Comparison of ENCODE assay signal across 8 mouse cellular contexts in the genomic region with DNA sequence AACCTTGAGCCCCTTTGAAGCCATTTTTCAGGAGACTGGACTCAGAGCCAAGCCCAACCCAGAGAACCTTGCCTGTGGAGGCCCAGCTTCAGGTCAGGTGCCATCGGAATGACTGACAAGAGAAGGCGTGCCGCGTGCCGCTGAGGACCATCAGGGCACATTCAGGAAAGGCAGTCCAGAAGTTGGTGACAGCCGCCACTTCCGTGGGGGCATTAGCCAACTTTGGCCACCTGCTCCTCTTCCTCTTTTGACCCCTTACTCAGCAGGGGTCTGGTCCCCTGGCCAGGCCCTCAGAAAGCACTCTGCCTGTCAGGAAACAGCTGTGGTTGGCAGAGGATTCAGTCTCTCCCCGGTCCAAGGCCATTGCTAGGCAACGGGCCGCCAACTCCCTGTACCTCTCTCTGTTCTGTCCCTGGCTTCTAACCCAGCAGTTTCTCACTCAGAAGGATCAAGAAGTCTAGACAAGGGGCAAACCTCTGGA. TPM values are rescaled to one million over a fixed set of nuclear protein-coding genes. Genes with fewer than 3 reads are reported as not detected.
DNase-seq lines count a peak whose midpoint lies in the region; ATAC-seq and TF ChIP-seq lines count a peak whose summit lies in the region.

Plekhg5 (plus strand) TSS at position 378 of the 481 bp plus-strand sequence.

- no peak for ATAC-seq in erythroblast, adult 5-6 weeks (replicated peaks; ENCODE audit: low FRiP score, poor library complexity, severe bottlenecking)
- ATAC-seq in embryonic facial prominence, embryonic 13.5 days (ENCODE audit: insufficient number of reproducible peaks, insufficient read depth, low FRiP score, low TSS enrichment, low read depth) = no peak

- H3K4me2 ChIP-seq in embryonic facial prominence, embryonic 13.5 days = no peak within 1 kb of the TSS
- H3K4me2 ChIP-seq in myocyte (ENCODE audit: low read depth) = peak within 1 kb of the TSS; percentile 68

- TF ChIP-seq CTCF in ES-Bruce4 (IDR thresholded peaks at IDR 0.05; ENCODE audit: low read depth, low read length) = no peak

- peak within 1 kb of the TSS; percentile 15 for H3ac ChIP-seq in myocyte (ENCODE audit: control insufficient read depth, insufficient read length)

- no peak within 1 kb of the TSS for H3K9ac ChIP-seq in ES-Bruce4 (ENCODE audit: low read depth, poor library complexity, severe bottlenecking)
- H3K9ac ChIP-seq in embryonic facial prominence, embryonic 13.5 days = no peak within 1 kb of the TSS

- H3K4me3 ChIP-seq in erythroblast, embryonic 14.5 days (replicated peaks) = no peak within 1 kb of the TSS
- H3K4me3 ChIP-seq in ES-Bruce4 (ENCODE audit: low read depth, low read length) (no peak within 1 kb of the TSS), myocyte (peak within 1 kb of the TSS; percentile 8)
- H3K4me3 ChIP-seq in embryonic facial prominence, embryonic 13.5 days = no peak within 1 kb of the TSS

- no peak for TF ChIP-seq EP300 in ES-Bruce4 (IDR thresholded peaks at IDR 0.05; ENCODE audit: insufficient read depth, low read depth, low read length)

- peaks cover 4% of the 10 kb centered on the region; the same call in 1 of the 2 replicates for H3K9me3 ChIP-seq in erythroblast, embryonic 14.5 days (ENCODE audit: control insufficient read depth, low read length)
- H3K9me3 ChIP-seq in ES-Bruce4 (replicated peaks; ENCODE audit: control insufficient read depth, insufficient read depth, low read length, poor library complexity, severe bottlenecking) = no peaks in the 10 kb centered on the region
- H3K9me3 ChIP-seq in embryonic facial prominence, embryonic 13.5 days = no peaks in the 10 kb centered on the region

- H3K4me1 ChIP-seq in erythroblast, embryonic 14.5 days (ENCODE audit: control insufficient read depth) = peaks cover 24% of the 10 kb centered on the region
- H3K4me1 ChIP-seq in ES-Bruce4 (ENCODE audit: control insufficient read depth, insufficient read depth, low read length) = no peaks in the 10 kb centered on the region
- peaks cover 18% of the 10 kb centered on the region for H3K4me1 ChIP-seq in embryonic facial prominence, embryonic 13.5 days

- no peaks in the 10 kb centered on the region for H3K36me3 ChIP-seq in erythroblast, embryonic 14.5 days (ENCODE audit: control insufficient read depth)
- no peaks in the 10 kb centered on the region for H3K36me3 ChIP-seq in ES-Bruce4 (ENCODE audit: control insufficient read depth, insufficient read depth, low read length, poor library complexity, severe bottlenecking)
- H3K36me3 ChIP-seq in embryonic facial prominence, embryonic 13.5 days = no peaks in the 10 kb centered on the region
- H3K36me3 ChIP-seq in myocyte (ENCODE audit: control insufficient read depth, insufficient read depth) = no peaks in the 10 kb centered on the region

- H3K79me2 ChIP-seq in myocyte (ENCODE audit: control insufficient read depth, insufficient read depth) = no peaks in the 10 kb centered on the region

- intact Hi-C loops in left cerebral cortex, postnatal 14 days (cut with DNase I) = no loop called here

- H3K27ac ChIP-seq in ES-Bruce4 (ENCODE audit: insufficient read depth, low read length) = no peak within 1 kb of the TSS
- no peak within 1 kb of the TSS for H3K27ac ChIP-seq in embryonic facial prominence, embryonic 13.5 days

- peaks cover 19% of the 10 kb centered on the region for H3K27me3 ChIP-seq in erythroblast, embryonic 14.5 days (ENCODE audit: control insufficient read depth)
- H3K27me3 ChIP-seq in ES-Bruce4 (ENCODE audit: control insufficient read depth, insufficient read depth, low read length, poor library complexity, severe bottlenecking) (no peaks in the 10 kb centered on the region), myocyte (ENCODE audit: control insufficient read depth, insufficient read depth, insufficient read length) (no peaks in the 10 kb centered on the region)
- no peaks in the 10 kb centered on the region for H3K27me3 ChIP-seq in embryonic facial prominence, embryonic 13.5 days

- TF ChIP-seq POLR2A in ES-Bruce4 (IDR thresholded peaks at IDR 0.05; ENCODE audit: insufficient read depth, low read length) (no peak), myocyte (IDR thresholded peaks at IDR 0.05; ENCODE audit: insufficient read length, low read depth) (no peak)

- WGBS in embryonic facial prominence, embryonic 13.5 days = 70% methylated on average over 10 of the region's 10 CpGs

- DNase-seq in heart, postnatal 4 days = peak; percentile 60
- DNase-seq in left cerebral cortex, postnatal 14 days (ENCODE audit: low spot score in 2 of 2) = peak in 1 of 2 experiments; percentile 61
- no peak for DNase-seq in thymus, postnatal 4 days

TF ChIP-seq in myocyte, 11 proteins besides CTCF, POLR2A, EP300 and RAD21:
- TF ChIP-seq MYOD1 (IDR thresholded peaks at IDR 0.05; ENCODE audit: control insufficient read depth in 1 of 3, insufficient read length in 2 of 3, low read depth in 2 of 3) (peak in 2 of 3 experiments; percentile 33 to 85), POLR2AphosphoS2 (IDR thresholded peaks at IDR 0.05; ENCODE audit: insufficient read length, low read depth) (no peak), MYOG (IDR thresholded peaks at IDR 0.05; ENCODE audit: control insufficient read depth in 1 of 3, insufficient read depth in 1 of 3, insufficient read length in 2 of 3, low read depth in 2 of 3) (peak in 2 of 3 experiments; percentile 31 to 82)

RNA-seq across cellular contexts. Expression of gene Plekhg5, which starts in this region (rescaled TPM):
- 9.9 and 10.0 TPM in 2 replicates for polyA plus RNA-seq in erythroblast, embryonic 14.5 days (2012)
- 0.42 TPM in 1 of 2 replicates, not detected in the other for total RNA-seq in erythroblast, adult 5-6 weeks (2015; ENCODE audit: low replicate concordance)
- 1.4 and 2.0 TPM in 2 replicates for total RNA-seq in erythroblast, adult 5-6 weeks (2017; ENCODE audit: low replicate concordance)
- polyA plus RNA-seq in ES-Bruce4 (2011; ENCODE audit: insufficient read depth, insufficient read length, low read depth, missing spikeins) (17.5 and 20.5 TPM in 2 replicates), myocyte (2012; fragmentation: generic; extraction: Trizol) (65.8 TPM)
- 19.5 and 22.2 TPM in 2 replicates for polyA plus RNA-seq in embryonic facial prominence, embryonic 13.5 days (2015; fragmentation: Nextera tagmentation; extraction: Ambion mirVana)
- total RNA-seq in heart, postnatal 4 days (2021) = 10 to 100 TPM; 35.0 to 35.3 TPM
- total RNA-seq in left cerebral cortex, postnatal 14 days (2021) = 10 to 100 TPM; 74.0 to 84.0 TPM

Comparison
In these comparisons a context has a peak if more than half of its experiments do, and no peak if none do; other contexts are left out.
1. RNA of gene Plekhg5 (total RNA-seq): 74.0 to 84.0 TPM in left cerebral cortex, postnatal 14 days and 35.0 to 35.3 TPM in heart, postnatal 4 days; 0.42 to 2.0 TPM in erythroblast, adult 5-6 weeks; every median in the first group is over 10 times any median in the second.